Mouse (Mus musculus): ENCODE measurements around the gene Igflr1. TPM values are rescaled to one million over a fixed set of nuclear protein-coding genes. Genes with fewer than 3 reads are reported as not detected.

The Igflr1 gene
- polyA plus RNA-seq, 1 experiment from 2014 or later = 4.1 TPM

GRCm38 (mm10) chr7:30531291-30531815 is 33.9 kb upstream of the Igflr1 start:
- 90% methylated on average over 9 of the region's 9 CpGs for WGBS
- Histone ChIP-seq H3K4me3 (ENCODE audit: low read depth, low read length) (no peak overlapping the region), H3K27me3 (ENCODE audit: control insufficient read depth, insufficient read depth, low read length) (no peaks in the 10 kb centered on the region), H3K27ac (ENCODE audit: low read depth, low read length) (no peak overlapping the region), H3K9me3 (ENCODE audit: control insufficient read depth, low read length) (no peaks in the 10 kb centered on the region), H3K9ac (ENCODE audit: low read length) (no peak overlapping the region), H3K4me1 (ENCODE audit: control insufficient read depth, insufficient read depth, low read length) (peaks cover 26% of the 10 kb centered on the region), H3K36me3 (ENCODE audit: control insufficient read depth, insufficient read depth, low read length) (peaks cover 32% of the 10 kb centered on the region), H3K4me2 (no peak overlapping the region)
- ATAC-seq (ENCODE audit: low FRiP score) = no peak
- DNase-seq (ENCODE audit: low spot score, missing footprints) = no peak

- Histone ChIP-seq H3K27me3 (ENCODE audit: control insufficient read depth, insufficient read depth, low read length) (no peaks in the 10 kb centered on the region), H3K4me1 (ENCODE audit: control insufficient read depth, insufficient read depth, low read length) (peaks cover 26% of the 10 kb centered on the region), H3K4me2 (peak overlapping the region; percentile 91), H3K4me3 (ENCODE audit: low read depth, low read length) (peak overlapping the region; percentile 49), H3K9me3 (ENCODE audit: control insufficient read depth, low read length) (no peaks in the 10 kb centered on the region), H3K9ac (ENCODE audit: low read length) (peak overlapping the region; percentile 82), H3K27ac (ENCODE audit: low read depth, low read length) (no peak overlapping the region), H3K36me3 (ENCODE audit: control insufficient read depth, insufficient read depth, low read length) (peaks cover 23% of the 10 kb centered on the region)
- 17% methylated on average over 8 of the region's 8 CpGs for WGBS
- no peak for DNase-seq (ENCODE audit: low spot score, missing footprints)
- ATAC-seq (ENCODE audit: low FRiP score) = no peak
These were observed 32.3 kb upstream of the Igflr1 start for GRCm38 (mm10) chr7:30532931-30533330.

- Histone ChIP-seq H3K27me3 (ENCODE audit: control insufficient read depth, insufficient read depth, low read length) (no peaks in the 10 kb centered on the region), H3K4me3 (ENCODE audit: low read depth, low read length) (peak overlapping the region; percentile 49), H3K27ac (ENCODE audit: low read depth, low read length) (peak overlapping the region; percentile 20), H3K4me2 (peak overlapping the region; percentile 91), H3K36me3 (ENCODE audit: control insufficient read depth, insufficient read depth, low read length) (peaks cover 15% of the 10 kb centered on the region), H3K9ac (ENCODE audit: low read length) (peak overlapping the region; percentile 82), H3K9me3 (ENCODE audit: control insufficient read depth, low read length) (no peaks in the 10 kb centered on the region), H3K4me1 (ENCODE audit: control insufficient read depth, insufficient read depth, low read length) (peaks cover 26% of the 10 kb centered on the region)
- ATAC-seq (ENCODE audit: low FRiP score) = peak; percentile 49
- 6% methylated on average over 25 of the region's 26 CpGs for WGBS
- DNase-seq (ENCODE audit: low spot score, missing footprints) = peak; percentile 95
These were observed 31.1 kb upstream of the Igflr1 start for GRCm38 (mm10) chr7:30533941-30534632.

- peak; percentile 100 for DNase-seq (ENCODE audit: low spot score, missing footprints)
- Histone ChIP-seq H3K4me1 (ENCODE audit: control insufficient read depth, insufficient read depth, low read length) (peaks cover 26% of the 10 kb centered on the region), H3K4me3 (ENCODE audit: low read depth, low read length) (peak within 1 kb of the TSS; percentile 49), H3K36me3 (ENCODE audit: control insufficient read depth, insufficient read depth, low read length) (peaks cover 14% of the 10 kb centered on the region), H3K27ac (ENCODE audit: low read depth, low read length) (peak within 1 kb of the TSS; percentile 67), H3K27me3 (ENCODE audit: control insufficient read depth, insufficient read depth, low read length) (no peaks in the 10 kb centered on the region), H3K9ac (ENCODE audit: low read length) (peak within 1 kb of the TSS; percentile 82), H3K9me3 (ENCODE audit: control insufficient read depth, low read length) (no peaks in the 10 kb centered on the region), H3K4me2 (peak within 1 kb of the TSS; percentile 91)
- under 1% methylated on average over 72 of the region's 84 CpGs for WGBS
- ATAC-seq (ENCODE audit: low FRiP score) = peak; percentile 94
These were observed 30.3 kb upstream of the Igflr1 start, which contains the start of gene Arhgap33 for GRCm38 (mm10) chr7:30534633-30535577. Gene Arhgap33 (minus strand): TSS chr7:30535060.

GRCm38 (mm10) chr7:30540572-30540971 is 24.7 kb upstream of the Igflr1 start:
- DNase-seq (ENCODE audit: low spot score, missing footprints) = no peak
- no peak overlapping the region for H3K4me3 ChIP-seq (ENCODE audit: low read depth, low read length)
- WGBS = 89% methylated on average over 7 of the region's 7 CpGs
- ATAC-seq (ENCODE audit: low FRiP score) = no peak
- peaks cover 4% of the 10 kb centered on the region for H3K4me1 ChIP-seq (ENCODE audit: control insufficient read depth, insufficient read depth, low read length)
- peaks cover 3% of the 10 kb centered on the region; the same call in 1 of the 2 replicates for H3K36me3 ChIP-seq (ENCODE audit: control insufficient read depth, insufficient read depth, low read length)
- H3K27me3 ChIP-seq (ENCODE audit: control insufficient read depth, insufficient read depth, low read length) = no peaks in the 10 kb centered on the region
- H3K27ac ChIP-seq (ENCODE audit: low read depth, low read length) = no peak overlapping the region
- no peak overlapping the region for H3K9ac ChIP-seq (ENCODE audit: low read length)
- H3K4me2 ChIP-seq = no peak overlapping the region
- no peaks in the 10 kb centered on the region for H3K9me3 ChIP-seq (ENCODE audit: control insufficient read depth, low read length)

- no peaks in the 10 kb centered on the region for H3K4me1 ChIP-seq (ENCODE audit: control insufficient read depth, insufficient read depth, low read length)
- ATAC-seq (ENCODE audit: low FRiP score) = no peak
- WGBS = 92% methylated on average over 2 of the region's 2 CpGs
- H3K27me3 ChIP-seq (ENCODE audit: control insufficient read depth, insufficient read depth, low read length) = no peaks in the 10 kb centered on the region
- no peak overlapping the region for H3K9ac ChIP-seq (ENCODE audit: low read length)
- peaks cover 2% of the 10 kb centered on the region; the same call in 1 of the 2 replicates for H3K36me3 ChIP-seq (ENCODE audit: control insufficient read depth, insufficient read depth, low read length)
- no peaks in the 10 kb centered on the region for H3K9me3 ChIP-seq (ENCODE audit: control insufficient read depth, low read length)
- no peak for DNase-seq (ENCODE audit: low spot score, missing footprints)
- no peak overlapping the region for H3K4me3 ChIP-seq (ENCODE audit: low read depth, low read length)
- H3K27ac ChIP-seq (ENCODE audit: low read depth, low read length) = no peak overlapping the region
- no peak overlapping the region for H3K4me2 ChIP-seq
These were observed 20.9 kb upstream of the Igflr1 start for GRCm38 (mm10) chr7:30544327-30544726.

- no peak overlapping the region for H3K27ac ChIP-seq (ENCODE audit: low read depth, low read length)
- H3K36me3 ChIP-seq (ENCODE audit: control insufficient read depth, insufficient read depth, low read length) = no peaks in the 10 kb centered on the region; the same call in 1 of the 2 replicates
- H3K9ac ChIP-seq (ENCODE audit: low read length) = no peak overlapping the region
- H3K27me3 ChIP-seq (ENCODE audit: control insufficient read depth, insufficient read depth, low read length) = no peaks in the 10 kb centered on the region
- H3K4me3 ChIP-seq (ENCODE audit: low read depth, low read length) = no peak overlapping the region
- H3K4me1 ChIP-seq (ENCODE audit: control insufficient read depth, insufficient read depth, low read length) = peaks cover 12% of the 10 kb centered on the region
- WGBS = 86% methylated on average over 2 of the region's 2 CpGs
- no peak for DNase-seq (ENCODE audit: low spot score, missing footprints)
- no peaks in the 10 kb centered on the region for H3K9me3 ChIP-seq (ENCODE audit: control insufficient read depth, low read length)
- no peak for ATAC-seq (ENCODE audit: low FRiP score)
- no peak overlapping the region for H3K4me2 ChIP-seq
These were observed 15.3 kb upstream of the Igflr1 start for GRCm38 (mm10) chr7:30549880-30550279.

- DNase-seq (ENCODE audit: low spot score, missing footprints) (no peak), ATAC-seq (ENCODE audit: low FRiP score) (no peak)
- 100% methylated on average over 1 of the region's 1 CpGs for WGBS
- H3K9ac ChIP-seq (ENCODE audit: low read length) = no peak overlapping the region
- H3K9me3 ChIP-seq (ENCODE audit: control insufficient read depth, low read length) = no peaks in the 10 kb centered on the region
- peaks cover 12% of the 10 kb centered on the region for H3K4me1 ChIP-seq (ENCODE audit: control insufficient read depth, insufficient read depth, low read length)
- H3K27ac ChIP-seq (ENCODE audit: low read depth, low read length) = no peak overlapping the region
- no peaks in the 10 kb centered on the region for H3K27me3 ChIP-seq (ENCODE audit: control insufficient read depth, insufficient read depth, low read length)
- no peak overlapping the region for H3K4me3 ChIP-seq (ENCODE audit: low read depth, low read length)
- H3K4me2 ChIP-seq = no peak overlapping the region
- peaks cover 5% of the 10 kb centered on the region; the same call in 1 of the 2 replicates for H3K36me3 ChIP-seq (ENCODE audit: control insufficient read depth, insufficient read depth, low read length)
These were observed 14.6 kb upstream of the Igflr1 start for GRCm38 (mm10) chr7:30550603-30551002.
